Mouse (Mus musculus): ENCODE results near the gene Faap20.

Gene Faap20

GRCm38 (mm10) chr4:155221106-155221505 is 28.5 kb upstream of the Faap20 start:
- DNase-seq (ENCODE audit: low spot score), result no peak

- DNase-seq (ENCODE audit: low spot score), result peak; percentile 63
Observed at GRCm38 (mm10) chr4:155221599-155222551, 27.7 kb upstream of the Faap20 start.

GRCm38 (mm10) chr4:155222552-155222840 is 27.1 kb upstream of the Faap20 start, which contains the start of gene Ski:
Gene Ski, minus strand, starts transcription at chr4:155222592.
- no peak for DNase-seq (ENCODE audit: low spot score)

GRCm38 (mm10) chr4:155222841-155223593 is 26.6 kb upstream of the Faap20 start:
- peak; percentile 100 for DNase-seq (ENCODE audit: low spot score)

DNA sequence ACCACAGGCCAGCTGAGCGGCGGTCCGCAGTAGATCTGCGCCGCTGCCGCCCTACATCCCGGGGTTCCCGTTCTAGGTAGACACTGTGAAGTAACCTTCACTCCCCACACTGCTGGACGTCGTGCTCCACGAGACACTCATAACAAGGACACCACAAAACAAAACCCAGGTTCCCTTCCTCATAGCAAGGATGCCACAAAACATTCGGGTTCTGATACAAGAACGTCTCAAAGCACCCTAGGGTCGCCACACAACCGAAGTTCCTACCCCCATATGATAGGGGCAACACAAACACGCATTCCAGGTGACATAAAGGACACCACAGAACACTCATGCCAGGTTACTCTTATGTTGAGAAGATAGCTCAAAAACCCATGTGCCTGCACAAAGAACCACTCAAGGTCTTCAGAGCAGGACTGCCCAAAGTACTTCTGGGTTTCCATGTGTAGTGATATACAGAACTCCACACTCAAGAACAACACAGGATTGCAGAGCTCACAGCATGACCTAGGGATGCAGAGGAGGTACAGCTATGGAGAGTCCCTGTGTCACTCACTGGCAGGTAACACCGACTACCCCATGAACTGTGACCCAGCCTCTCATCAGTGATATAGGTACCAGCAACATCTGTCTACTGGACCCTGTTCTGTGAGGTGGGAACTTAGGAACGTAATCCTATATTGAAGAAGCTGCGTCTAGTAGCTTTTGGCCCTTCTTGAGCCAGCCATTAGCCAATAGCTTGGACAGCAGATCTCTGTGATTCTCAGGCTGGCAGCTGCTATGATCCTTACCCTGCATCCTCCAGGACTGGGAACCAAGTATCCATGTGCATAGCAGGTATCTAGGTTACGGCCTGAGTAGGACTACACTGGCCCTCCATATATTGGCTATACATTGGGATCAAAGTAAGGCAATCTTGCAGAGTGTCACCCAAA is 25.7 kb upstream of the Faap20 start:
- no peak for DNase-seq (ENCODE audit: low spot score)

DNA sequence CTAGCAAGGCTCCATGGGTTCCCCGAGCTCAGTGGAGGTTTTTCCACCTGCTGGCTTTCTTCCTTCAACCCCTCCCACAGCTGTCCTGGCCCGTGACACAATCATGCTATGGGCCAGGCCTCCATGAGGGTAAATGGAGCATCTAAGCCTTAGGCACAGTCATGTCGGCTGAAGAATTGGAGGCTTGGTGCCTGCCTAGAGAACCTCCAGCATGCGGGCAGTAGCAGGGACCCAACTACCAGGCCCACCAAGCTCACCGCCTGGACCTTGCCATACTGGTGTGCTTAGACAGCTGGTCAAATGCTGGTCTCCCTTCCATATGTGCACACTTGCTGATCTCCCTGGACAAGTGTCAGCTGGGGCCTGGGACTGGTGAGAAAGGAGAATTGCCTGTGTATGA is 23.7 kb upstream of the Faap20 start:
- DNase-seq (ENCODE audit: low spot score), result no peak

- DNase-seq (ENCODE audit: low spot score), result no peak
Observed at GRCm38 (mm10) chr4:155227986-155228385, 21.6 kb upstream of the Faap20 start.

DNA sequence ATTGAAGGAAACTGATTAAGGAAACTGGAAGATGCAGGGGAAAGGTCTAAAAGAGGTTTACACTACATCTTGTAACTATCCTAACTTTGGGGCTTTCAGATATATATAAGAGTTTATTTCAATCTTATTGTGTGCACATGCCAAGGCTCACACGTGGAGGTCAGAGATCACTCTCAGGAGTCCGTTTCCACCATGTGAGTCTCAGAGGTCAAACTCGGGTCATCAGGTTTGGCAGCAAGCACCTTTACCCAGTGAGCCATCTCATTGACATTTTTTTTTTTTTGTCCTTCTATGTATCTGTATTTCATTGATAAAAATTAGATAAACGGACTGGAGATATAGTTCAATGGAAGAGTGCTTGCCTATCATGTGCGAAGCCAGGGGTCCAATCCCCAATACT is 21.1 kb upstream of the Faap20 start:
- no peak for DNase-seq (ENCODE audit: low spot score)

GRCm38 (mm10) chr4:155233878-155234277 is 15.7 kb upstream of the Faap20 start:
- no peak for DNase-seq (ENCODE audit: low spot score)

DNA sequence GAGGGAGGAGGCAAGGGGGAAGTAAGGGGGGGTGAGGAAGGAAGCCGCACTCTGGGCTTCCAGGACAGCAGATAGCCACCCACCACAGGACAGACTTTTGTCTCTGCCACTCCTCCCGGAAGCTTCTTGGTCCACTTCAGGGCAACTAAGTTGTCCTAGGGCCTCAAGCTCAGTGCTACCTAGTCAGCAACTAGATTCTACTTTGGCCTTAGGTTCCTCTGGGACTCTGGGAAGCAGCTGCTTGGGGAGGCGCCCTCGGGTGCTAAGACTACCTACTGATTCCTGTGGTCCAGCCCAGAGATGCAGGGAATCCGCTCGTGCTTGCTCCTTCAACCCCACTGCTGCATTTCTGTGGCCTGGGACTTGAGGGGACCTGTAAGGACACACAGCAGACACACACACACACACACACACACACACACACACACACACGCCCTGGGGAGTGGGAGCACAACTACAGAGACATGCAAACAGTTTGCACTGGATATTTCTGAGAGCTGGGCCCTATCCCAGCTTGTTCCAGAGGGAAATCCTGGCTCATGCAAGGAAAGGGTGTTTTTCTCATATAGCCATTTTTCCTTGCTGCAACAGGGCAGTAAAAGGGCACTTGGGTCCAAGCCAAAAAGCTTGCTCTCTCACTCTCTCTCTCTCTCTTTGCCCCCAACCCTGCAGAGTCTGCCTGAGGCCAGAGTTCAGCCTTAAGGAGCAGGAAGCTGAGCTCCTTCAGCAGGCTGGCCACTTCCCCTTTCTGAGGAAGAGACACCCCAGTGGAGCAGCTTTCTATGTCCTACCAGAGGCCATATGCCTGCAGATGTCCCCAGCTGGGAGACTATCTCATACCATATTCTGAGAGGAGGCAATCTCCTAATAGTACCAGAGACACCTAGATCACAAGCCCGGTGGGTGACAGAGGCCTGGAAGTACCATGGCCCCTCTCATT is 15.0 kb upstream of the Faap20 start:
- DNase-seq (ENCODE audit: low spot score), result no peak

GRCm38 (mm10) chr4:155235311-155236119 is 14.1 kb upstream of the Faap20 start:
- no peak for DNase-seq (ENCODE audit: low spot score)

DNA sequence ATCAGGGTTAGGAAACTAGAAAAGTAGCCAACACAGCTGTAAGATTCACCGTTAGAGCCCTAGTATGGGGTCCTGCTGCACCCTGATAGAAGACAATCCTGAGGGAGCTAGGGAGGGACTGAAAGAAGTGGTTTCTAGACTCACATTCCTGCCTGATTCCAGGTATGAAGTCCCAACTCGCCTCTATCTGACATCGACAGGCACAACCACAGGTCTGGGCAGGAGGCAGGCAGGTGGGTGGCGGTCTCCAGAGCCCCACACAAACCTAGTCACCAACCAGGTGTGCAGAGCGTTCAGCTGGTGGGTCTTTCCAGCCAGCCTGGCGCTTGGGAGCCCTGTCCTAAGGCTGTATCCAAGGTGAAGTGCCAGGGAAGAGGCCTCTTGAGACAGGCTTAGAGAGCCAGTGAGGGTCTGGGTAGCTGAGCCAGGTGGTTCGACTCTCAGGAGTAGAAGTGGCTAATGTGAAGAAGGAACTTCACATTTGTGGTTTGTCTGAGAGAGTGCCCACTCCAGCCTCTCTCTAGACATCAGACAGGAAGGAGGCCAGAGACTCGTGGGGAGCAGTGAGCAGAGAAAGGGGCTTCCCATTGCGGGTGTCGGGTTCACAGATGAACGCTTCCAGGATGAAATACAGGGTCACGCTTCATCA is 12.7 kb upstream of the Faap20 start:
- no peak for DNase-seq (ENCODE audit: low spot score)

DNA sequence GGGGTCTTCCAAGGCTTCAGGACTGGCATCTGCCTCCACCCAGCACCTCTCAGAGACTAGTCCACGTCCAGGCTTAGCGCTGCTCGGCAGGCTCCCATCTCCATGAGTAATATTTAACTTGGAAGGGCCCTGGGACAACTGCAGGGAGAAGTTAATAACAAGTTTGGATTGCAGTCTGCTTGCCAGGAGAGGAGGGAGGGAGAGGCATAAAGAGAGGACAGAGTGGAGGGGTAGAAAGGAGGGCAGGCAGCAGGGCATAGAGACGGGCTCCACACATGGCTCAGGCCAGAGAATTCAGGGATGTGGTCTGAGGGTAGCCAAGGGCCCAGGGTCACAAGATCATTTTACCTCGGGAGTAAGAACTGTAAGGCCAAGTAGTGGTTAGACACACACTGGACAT is 11.3 kb upstream of the Faap20 start:
- DNase-seq (ENCODE audit: low spot score), result no peak

DNA sequence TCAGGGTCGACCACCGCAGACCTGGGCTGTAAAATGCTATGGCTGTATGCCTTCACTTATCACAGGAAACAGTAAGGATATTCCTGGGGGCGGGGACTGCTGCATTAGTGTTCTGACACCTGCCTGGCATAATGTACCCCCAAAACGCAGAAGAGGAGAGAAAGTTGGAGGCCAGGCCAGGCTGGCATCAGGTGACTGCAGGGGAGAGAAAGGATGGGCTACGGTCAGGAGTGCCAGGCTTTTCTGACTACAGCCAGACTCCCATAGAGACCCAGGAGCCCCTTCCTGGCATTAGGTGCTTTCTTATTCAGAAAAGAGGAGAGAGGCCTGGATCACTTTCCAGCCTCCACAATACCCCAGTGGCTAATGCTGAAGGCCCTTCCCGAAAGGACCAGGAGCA is 10.1 kb upstream of the Faap20 start:
- DNase-seq (ENCODE audit: low spot score), result no peak

DNA sequence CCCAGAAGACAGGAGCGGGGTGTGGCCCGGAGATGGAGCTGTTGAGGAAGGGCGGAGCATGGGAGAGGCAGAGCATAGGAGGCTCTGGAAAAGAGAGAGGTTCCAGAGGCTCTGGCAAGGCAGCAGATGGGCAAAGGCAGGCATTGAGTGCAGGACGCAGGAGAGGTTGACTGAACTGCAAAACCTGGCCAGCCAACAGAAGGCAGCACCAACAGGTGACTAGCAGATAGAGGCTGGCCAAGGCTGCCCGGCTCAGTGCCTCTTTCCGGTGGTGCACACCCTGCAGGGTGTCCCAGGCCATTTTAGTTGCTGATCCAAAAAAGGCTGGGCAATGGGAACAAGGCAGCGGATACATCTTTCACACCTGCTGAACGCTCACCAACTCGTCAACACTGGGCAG is 7.8 kb upstream of the Faap20 start:
- no peak for DNase-seq (ENCODE audit: low spot score)

GRCm38 (mm10) chr4:155242292-155242691 is 7.3 kb upstream of the Faap20 start:
- no peak for DNase-seq (ENCODE audit: low spot score)

DNA sequence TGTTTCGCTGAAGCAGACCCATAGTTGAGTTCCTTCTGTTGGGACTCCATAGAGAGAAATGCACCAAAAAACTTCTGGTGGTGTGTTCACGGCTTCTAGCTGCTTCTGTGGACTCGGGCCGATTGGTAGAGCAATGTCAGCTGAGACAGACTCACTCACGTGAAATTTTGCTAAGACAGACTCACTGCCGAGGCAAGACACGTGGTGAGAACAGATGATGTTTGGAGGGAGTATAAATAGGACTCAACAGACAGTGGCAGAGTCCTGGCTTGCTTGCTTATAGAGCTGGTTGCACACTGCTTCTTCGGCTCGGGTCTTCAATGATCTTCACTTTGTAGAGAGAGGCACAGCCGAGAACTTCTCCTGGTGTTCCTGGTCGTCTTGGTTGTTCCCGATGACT is 6.4 kb upstream of the Faap20 start:
- DNase-seq (ENCODE audit: low spot score), result no peak

GRCm38 (mm10) chr4:155245770-155246492 is 3.7 kb upstream of the Faap20 start:
- no peak for DNase-seq (ENCODE audit: low spot score)

DNA sequence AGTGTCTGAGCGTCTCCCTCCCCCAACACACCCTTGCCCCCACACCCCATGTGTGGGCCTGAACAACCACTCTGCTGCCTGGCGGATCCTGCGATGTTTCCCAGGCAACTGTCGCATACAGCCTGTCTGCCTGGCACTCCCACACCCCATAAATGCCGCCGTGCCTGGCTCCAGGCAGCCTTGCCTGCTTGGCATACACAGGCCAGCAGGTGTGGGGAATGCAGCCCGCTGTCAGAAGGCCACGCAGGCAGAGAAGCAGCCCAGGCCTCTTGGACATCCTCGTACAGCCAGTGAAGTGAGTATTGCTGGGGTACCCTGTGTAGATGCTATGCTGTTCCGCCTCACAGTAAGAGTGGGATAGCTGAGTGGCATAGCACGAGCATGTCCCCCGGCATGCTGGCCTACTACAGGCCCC is 2.9 kb upstream of the Faap20 start:
- DNase-seq (ENCODE audit: low spot score), result no peak
